Mouse (Mus musculus) neural tube, embryonic 14.5 days (tissue): Measurements from ENCODE around the gene Pex14. TPM values are rescaled to one million over a fixed set of nuclear protein-coding genes. Genes with fewer than 3 reads are reported as not detected.

Experiments used
- ATAC-seq: fragments of 200-750 bp; cut with Nextera tagmentation; 2 replicates; pipeline ENCODE4 v1.8.0; 2017; ENCODE audit warnings: low read depth, mild to moderate bottlenecking, moderate TSS enrichment, moderate library complexity
- H3K27ac ChIP-seq: fragments of 300-500 bp; sonication (generic); 2 replicates; pipeline ENCODE4 v1.5.1; 2014; ENCODE audit warnings: low read depth, mild to moderate bottlenecking, control low read depth, low read length, moderate library complexity, mixed read lengths
- H3K27me3 ChIP-seq: fragments of 300-500 bp; sonication (generic); 2 replicates; pipeline ENCODE4 v1.6.1; 2014; ENCODE audit warnings: low read length; ENCODE audit not compliant: control insufficient read depth, insufficient read depth
- H3K36me3 ChIP-seq: fragments of 300-500 bp; sonication (generic); 2 replicates; pipeline ENCODE4 v1.6.1; 2014; ENCODE audit warnings: low read length, mixed read lengths; ENCODE audit not compliant: control insufficient read depth, insufficient read depth
- H3K4me1 ChIP-seq: fragments of 300-500 bp; sonication (generic); 2 replicates; pipeline ENCODE4 v1.6.1; 2014; ENCODE audit warnings: low read length; ENCODE audit not compliant: control insufficient read depth, insufficient read depth
- H3K4me2 ChIP-seq: fragments of 300-500 bp; sonication (generic); 2 replicates; pipeline ENCODE4 v1.6.1; 2014; ENCODE audit warnings: mild to moderate bottlenecking, low read depth, low read length, control low read depth
- H3K4me3 ChIP-seq: fragments of 300-500 bp; sonication (generic); 2 replicates; pipeline ENCODE4 v1.5.1; 2014; ENCODE audit warnings: low read depth, low read length, control low read depth, mixed read lengths
- H3K9ac ChIP-seq: fragments of 300-500 bp; sonication (generic); replicated peaks from 2 replicates; pipeline ENCODE4 v1.6.1; 2014; ENCODE audit warnings: low read depth, mild to moderate bottlenecking, control low read depth, low read length, mixed read lengths
- H3K9me3 ChIP-seq: fragments of 300-500 bp; sonication (generic); 2 replicates; pipeline ENCODE4 v1.6.1; 2016; ENCODE audit warnings: low read length; ENCODE audit not compliant: control insufficient read depth
- WGBS: fragments of 180-500 bp; shearing (Covaris S2); extraction: QIAGEN DNeasy Blood & Tissue Kit; methylation state at CpG from one replicate; pipeline ENCODE4 v1.1.7; 2014; 5-methylcytosine and 5-hydroxymethylcytosine counted together
- polyA plus RNA-seq: library from polyadenylated mRNA; unstranded; fragments of >200 nt; fragmentation: Nextera tagmentation; extraction: Ambion mirVana; gene quantifications from 2 replicates; pipeline ENCODE4 v1.2.1, GENCODE M21; 2014

Gene Pex14
- polyA plus RNA-seq, 1 experiment from 2014 or later: 40.9 TPM

- no peaks in the 10 kb centered on the region for H3K9me3 ChIP-seq
- no peak for ATAC-seq
- H3K27me3 ChIP-seq: no peaks in the 10 kb centered on the region
- no peak overlapping the region for H3K4me3 ChIP-seq
- H3K4me1 ChIP-seq: 0 out of 2 replicates have a peak, but pooled peaks cover 4% of the 10 kb centered on the region
- no peak overlapping the region for H3K4me2 ChIP-seq
- H3K27ac ChIP-seq: no peak overlapping the region
- no peak overlapping the region for H3K9ac ChIP-seq
- H3K36me3 ChIP-seq: no peaks in the 10 kb centered on the region
- WGBS: 83% methylated on average over 17 of the region's 17 CpGs
Observed at GRCm38 (mm10) chr4:149081528-149081927, 18.1 kb downstream of the Pex14 start.

DNA sequence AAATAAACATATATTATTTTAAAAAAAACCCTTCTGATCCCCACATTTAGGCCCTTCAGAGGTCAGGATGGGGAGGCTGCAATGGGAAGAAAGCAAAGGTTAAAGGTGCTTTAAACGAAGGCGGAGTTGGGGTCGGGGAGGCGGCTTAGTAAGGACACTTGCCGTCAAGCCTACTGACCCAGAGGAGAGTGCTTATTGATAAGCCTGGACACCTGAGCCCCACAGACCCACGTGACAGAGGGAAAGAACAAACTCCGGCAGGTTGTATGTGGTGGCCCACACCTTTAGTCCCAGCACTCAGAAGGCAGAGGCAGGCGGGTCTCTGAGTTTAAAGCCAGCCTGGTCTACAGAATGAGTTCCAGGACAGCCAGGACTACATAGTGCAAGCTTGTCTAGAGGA, 19.6 kb downstream of the Pex14 start:
- 89% methylated on average over 8 of the region's 8 CpGs for WGBS
- Histone ChIP-seq H3K27ac (no peak overlapping the region), H3K27me3 (no peaks in the 10 kb centered on the region)

GRCm38 (mm10) chr4:149079629-149080028, 20.0 kb downstream of the Pex14 start:
- ATAC-seq: no peak
- no peaks in the 10 kb centered on the region for H3K27me3 ChIP-seq
- no peak overlapping the region for H3K4me2 ChIP-seq
- H3K9ac ChIP-seq: no peak overlapping the region
- no peaks in the 10 kb centered on the region for H3K9me3 ChIP-seq
- 89% methylated on average over 6 of the region's 6 CpGs for WGBS
- no peak overlapping the region for H3K27ac ChIP-seq
- H3K36me3 ChIP-seq: no peaks in the 10 kb centered on the region
- 0 out of 2 replicates have a peak, but pooled peaks cover 4% of the 10 kb centered on the region for H3K4me1 ChIP-seq
- H3K4me3 ChIP-seq: no peak overlapping the region

More for the DNA sequence above, 19.6 kb downstream of the Pex14 start:
- H3K4me1 ChIP-seq: 0 out of 2 replicates have a peak, but pooled peaks cover 4% of the 10 kb centered on the region
- no peaks in the 10 kb centered on the region for H3K36me3 ChIP-seq
- no peak for ATAC-seq
- no peaks in the 10 kb centered on the region for H3K9me3 ChIP-seq
- H3K4me3 ChIP-seq: no peak overlapping the region
- H3K9ac ChIP-seq: no peak overlapping the region
- H3K4me2 ChIP-seq: no peak overlapping the region

DNA sequence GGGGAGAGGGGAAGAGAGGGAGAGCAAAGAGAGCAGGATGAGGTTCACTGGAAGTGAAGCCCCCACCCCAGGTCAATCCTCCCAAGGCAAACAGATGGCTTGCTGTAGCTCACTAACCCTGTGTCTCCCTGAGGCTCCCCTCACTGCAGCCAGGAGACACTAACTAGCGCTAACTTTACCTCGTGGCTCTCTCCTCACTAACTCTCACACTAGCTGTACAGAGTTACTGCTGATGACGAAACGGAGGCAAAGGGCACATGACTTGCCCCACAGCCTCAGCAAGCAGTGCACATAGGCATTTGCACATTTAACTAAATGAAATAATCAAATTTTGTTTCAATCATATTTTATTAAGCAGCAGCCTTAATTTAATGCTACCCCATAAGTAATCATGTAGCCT, 21.4 kb downstream of the Pex14 start:
- H3K9ac ChIP-seq: no peak overlapping the region
- H3K36me3 ChIP-seq: no peaks in the 10 kb centered on the region
- no peaks in the 10 kb centered on the region for H3K27me3 ChIP-seq
- 0 out of 2 replicates have a peak, but pooled peaks cover 4% of the 10 kb centered on the region for H3K4me1 ChIP-seq
- ATAC-seq: no peak
- H3K4me3 ChIP-seq: no peak overlapping the region
- 60% methylated on average over 4 of the region's 4 CpGs for WGBS
- H3K27ac ChIP-seq: no peak overlapping the region
- H3K4me2 ChIP-seq: no peak overlapping the region
- no peaks in the 10 kb centered on the region for H3K9me3 ChIP-seq

DNA sequence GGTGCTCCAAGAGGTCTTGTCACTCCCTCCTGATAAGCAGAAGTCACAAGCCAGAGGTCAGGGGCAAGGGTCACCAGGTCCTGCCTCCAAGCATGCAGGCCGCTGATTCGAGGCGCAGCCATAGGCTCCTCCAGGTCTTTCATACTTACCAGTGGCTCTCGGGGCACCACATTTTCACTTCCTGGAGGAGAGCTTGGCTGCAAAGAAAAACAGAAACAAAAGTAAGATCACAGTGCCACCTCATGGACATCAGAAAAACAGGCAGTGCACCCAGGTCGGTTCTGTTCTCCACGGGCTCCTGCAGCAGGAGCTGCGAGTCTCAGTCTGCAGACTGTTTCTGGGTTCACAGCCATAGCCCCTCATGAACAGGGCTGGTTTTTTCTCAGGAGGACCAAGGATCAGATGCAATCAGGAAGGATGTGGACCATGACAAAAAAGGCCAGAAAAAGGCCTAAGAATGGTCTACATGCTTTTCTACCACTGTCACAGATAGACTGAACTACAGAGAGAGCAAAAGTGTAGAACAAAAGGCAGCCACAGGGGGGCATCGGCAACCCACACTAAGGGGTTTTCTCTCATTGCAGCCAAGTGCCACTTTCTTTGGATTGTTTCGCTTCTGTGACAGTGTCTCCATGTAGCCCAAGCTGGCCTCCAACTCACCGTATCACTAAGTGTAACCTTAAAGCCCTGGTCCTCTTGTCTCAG, 23.7 kb downstream of the Pex14 start:
- H3K9ac ChIP-seq: no peak overlapping the region
- no peaks in the 10 kb centered on the region for H3K36me3 ChIP-seq
- ATAC-seq: peak; percentile 63
- WGBS: 22% methylated on average over 10 of the region's 10 CpGs
- no peaks in the 10 kb centered on the region for H3K4me1 ChIP-seq
- H3K27me3 ChIP-seq: no peaks in the 10 kb centered on the region
- H3K27ac ChIP-seq: no peak overlapping the region
- H3K4me2 ChIP-seq: no peak overlapping the region
- no peak overlapping the region for H3K4me3 ChIP-seq
- no peaks in the 10 kb centered on the region for H3K9me3 ChIP-seq

DNA sequence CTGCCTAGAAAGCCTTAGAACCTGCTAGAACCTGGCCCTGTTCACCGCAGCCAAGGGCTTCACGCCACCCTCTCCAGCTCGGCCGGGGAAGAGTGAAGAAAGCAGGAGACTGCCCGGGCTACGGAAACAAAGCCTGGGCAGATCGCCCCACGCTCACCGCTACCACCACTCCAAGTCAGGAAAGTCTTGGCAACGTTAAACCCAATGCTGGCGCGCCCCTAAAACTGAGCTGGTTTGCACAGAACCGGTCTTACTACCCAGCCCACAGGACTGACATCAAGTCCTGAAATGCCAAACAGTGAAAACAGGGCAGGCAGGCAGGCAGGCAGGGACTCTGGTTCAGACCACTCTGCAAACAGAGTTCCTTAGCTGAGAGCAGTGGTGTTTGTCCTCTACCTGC, 24.6 kb downstream of the Pex14 start:
- H3K27ac ChIP-seq: peak overlapping the region; percentile 53; the same call in 1 of the 2 replicates
- no peaks in the 10 kb centered on the region for H3K36me3 ChIP-seq
- WGBS: 96% methylated on average over 13 of the region's 13 CpGs
- no peak overlapping the region for H3K4me2 ChIP-seq
- H3K9me3 ChIP-seq: no peaks in the 10 kb centered on the region
- H3K9ac ChIP-seq: no peak overlapping the region
- H3K4me1 ChIP-seq: peaks cover 7% of the 10 kb centered on the region
- no peak overlapping the region for H3K4me3 ChIP-seq
- no peaks in the 10 kb centered on the region for H3K27me3 ChIP-seq
- no peak for ATAC-seq

DNA sequence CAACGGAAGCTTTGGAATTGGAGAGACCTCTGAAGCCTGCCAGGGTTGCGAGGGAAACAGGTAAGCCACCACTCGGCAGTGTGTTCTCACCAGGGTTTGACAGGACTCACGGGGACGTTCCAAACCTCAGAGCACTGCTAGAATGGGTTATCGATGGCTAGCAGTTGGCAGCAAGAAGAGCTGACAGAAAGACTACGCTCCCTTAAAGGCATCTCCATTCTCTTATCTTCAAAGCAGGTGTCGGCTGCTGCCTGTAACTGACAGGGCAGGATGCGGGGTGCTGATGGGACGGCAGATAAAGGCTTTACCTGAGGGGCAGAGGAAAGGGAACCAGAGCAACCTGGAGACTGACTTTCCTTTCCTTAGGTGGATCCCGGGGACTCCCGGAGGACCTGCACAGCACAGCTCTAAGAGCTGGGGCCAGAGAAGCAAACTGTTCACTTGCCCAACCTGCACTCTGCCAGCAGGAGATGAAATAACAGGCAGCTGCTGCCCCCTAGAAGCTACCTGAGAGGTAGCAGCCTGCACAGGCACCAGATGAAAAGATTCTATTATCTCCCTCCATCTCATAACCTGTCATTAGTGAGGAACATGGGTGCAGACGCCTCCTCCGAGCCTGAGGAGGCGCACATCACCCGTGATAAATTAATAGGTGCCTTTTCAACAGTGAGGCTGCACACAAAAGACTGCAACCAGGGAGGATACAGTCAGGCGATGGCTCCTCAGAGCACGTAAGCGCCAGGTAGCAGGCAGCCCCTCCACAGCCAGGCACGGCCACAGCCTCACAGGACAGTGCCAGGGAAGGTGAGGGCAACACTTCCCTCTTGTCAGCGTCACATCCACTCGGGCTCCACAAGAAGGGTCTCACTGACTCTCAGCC, 32.8 kb downstream of the Pex14 start:
- Histone ChIP-seq H3K4me1 (peaks cover 35% of the 10 kb centered on the region), H3K36me3 (no peaks in the 10 kb centered on the region), H3K4me3 (no peak overlapping the region), H3K4me2 (no peak overlapping the region), H3K27me3 (no peaks in the 10 kb centered on the region), H3K9me3 (no peaks in the 10 kb centered on the region), H3K9ac (no peak overlapping the region), H3K27ac (no peak overlapping the region)
- 78% methylated on average over 22 of the region's 22 CpGs for WGBS
- peak; percentile 65; the same call in 1 of the 2 replicates for ATAC-seq

DNA sequence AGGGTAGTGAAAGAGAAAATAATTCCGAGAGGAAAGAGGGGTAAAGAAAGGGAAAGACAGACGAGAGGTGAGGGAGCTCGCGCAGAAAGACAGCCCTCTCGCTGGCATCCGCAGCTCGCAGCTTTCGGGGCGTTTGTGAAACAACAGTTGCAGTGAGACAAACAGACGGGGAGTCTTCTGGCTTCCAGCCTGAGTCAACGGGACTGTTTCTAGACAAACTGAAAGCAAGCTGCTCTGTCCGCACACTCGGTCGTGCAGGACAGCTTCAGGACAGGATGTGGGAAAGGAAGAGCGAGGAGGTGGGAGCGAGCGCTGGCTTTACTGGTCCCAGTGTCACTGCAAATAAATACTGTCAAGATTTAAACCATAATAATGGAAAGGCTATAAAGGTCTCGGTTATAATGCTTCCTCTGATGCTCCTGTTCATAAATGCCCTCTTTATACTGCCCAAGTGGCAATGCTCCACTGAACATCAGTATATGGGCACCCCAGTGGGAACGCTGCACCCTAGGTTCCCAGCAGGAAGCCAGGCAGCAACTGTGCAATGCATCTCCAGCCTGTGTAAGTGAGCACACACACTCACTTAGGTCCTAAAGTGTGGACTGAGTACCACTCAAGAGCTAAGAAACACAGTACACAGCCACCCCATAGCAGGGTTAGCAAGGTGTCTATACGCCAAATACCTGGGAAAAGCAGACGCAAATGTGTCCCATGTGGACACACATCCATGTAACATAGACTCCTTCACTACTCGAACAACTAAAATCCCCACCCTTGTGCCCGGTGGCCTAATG, 35.4 kb downstream of the Pex14 start:
- no peaks in the 10 kb centered on the region for H3K9me3 ChIP-seq
- H3K4me2 ChIP-seq: no peak overlapping the region
- no peak for ATAC-seq
- H3K4me1 ChIP-seq: peaks cover 37% of the 10 kb centered on the region
- no peak overlapping the region for H3K27ac ChIP-seq
- no peak overlapping the region for H3K9ac ChIP-seq
- no peak overlapping the region for H3K4me3 ChIP-seq
- H3K27me3 ChIP-seq: no peaks in the 10 kb centered on the region
- WGBS: 85% methylated on average over 23 of the region's 23 CpGs
- no peaks in the 10 kb centered on the region for H3K36me3 ChIP-seq
